Mouse (Mus musculus) neural tube, embryonic 12.5 days (tissue): Measurements from ENCODE around the gene Arl6. TPM values are rescaled to one million over a fixed set of nuclear protein-coding genes. Genes with fewer than 3 reads are reported as not detected.

Experiments used
- ATAC-seq: fragments of 200-750 bp; cut with Nextera tagmentation; 2 replicates; pipeline ENCODE4 v1.8.0; 2017; ENCODE audit warnings: low read depth, mild to moderate bottlenecking, moderate TSS enrichment, moderate library complexity; ENCODE audit not compliant: low FRiP score
- H3K27ac ChIP-seq: fragments of 300-500 bp; sonication (generic); 2 replicates; pipeline ENCODE4 v1.5.1; 2016
- H3K27me3 ChIP-seq: fragments of 300-500 bp; sonication (generic); replicated peaks from 2 replicates; pipeline ENCODE4 v1.6.1; 2016; ENCODE audit warnings: mild to moderate bottlenecking
- H3K36me3 ChIP-seq: fragments of 300-500 bp; sonication (generic); 2 replicates; pipeline ENCODE4 v1.6.1; 2016; ENCODE audit warnings: mild to moderate bottlenecking
- H3K4me1 ChIP-seq: fragments of 300-500 bp; sonication (generic); 2 replicates; pipeline ENCODE4 v1.6.1; 2016
- H3K4me2 ChIP-seq: fragments of 300-500 bp; sonication (generic); replicated peaks from 2 replicates; pipeline ENCODE4 v1.6.1; 2016; ENCODE audit warnings: mild to moderate bottlenecking
- H3K4me3 ChIP-seq: fragments of 300-500 bp; sonication (generic); 2 replicates; pipeline ENCODE4 v1.5.1; 2016
- H3K9ac ChIP-seq: fragments of 300-500 bp; sonication (generic); 2 replicates; pipeline ENCODE4 v1.6.1; 2016; ENCODE audit warnings: mild to moderate bottlenecking
- H3K9me3 ChIP-seq: fragments of 300-500 bp; sonication (generic); 2 replicates; pipeline ENCODE4 v1.6.1; 2016; ENCODE audit warnings: mild to moderate bottlenecking
- WGBS: fragments of 180-500 bp; shearing (Covaris S2); methylation state at CpG from one replicate; pipeline ENCODE4 v1.1.7; 2016; 5-methylcytosine and 5-hydroxymethylcytosine counted together
- polyA plus RNA-seq: library from polyadenylated mRNA; unstranded; fragments of >200 nt; fragmentation: Nextera tagmentation; extraction: Ambion mirVana; gene quantifications from 2 replicates; pipeline ENCODE4 v1.2.1, GENCODE M21; 2016

Arl6 gene
- polyA plus RNA-seq, result 41.7 and 42.3 TPM in 2 replicates

DNA sequence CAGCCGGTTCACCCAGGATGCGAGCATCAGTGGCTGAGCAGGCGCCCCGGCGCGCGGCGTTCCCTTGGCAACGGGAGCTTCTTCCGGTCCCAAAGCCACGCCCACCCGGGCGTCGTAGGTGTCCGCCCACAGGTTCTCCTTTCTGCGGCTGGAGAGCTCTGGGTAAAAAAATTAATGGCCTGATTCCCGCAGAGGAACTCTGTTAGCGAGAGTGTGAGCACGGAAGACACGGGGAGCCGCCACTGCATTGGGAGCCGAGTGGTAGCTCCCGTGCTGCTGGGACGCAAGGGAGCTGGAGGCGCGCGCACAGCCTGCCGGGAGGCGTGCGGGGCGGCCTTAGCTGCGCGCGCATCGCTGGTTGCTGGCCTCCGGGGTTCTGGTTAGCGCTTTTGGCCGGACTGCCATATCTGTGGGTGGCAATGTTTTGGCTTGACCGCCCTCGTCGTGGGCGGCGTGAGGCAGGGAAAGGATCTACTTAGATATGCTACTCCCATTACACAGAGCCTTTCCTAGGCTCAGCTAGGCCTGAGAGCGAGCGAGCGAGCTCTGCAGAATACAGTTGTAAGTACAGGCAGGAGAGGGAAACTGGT, at the start of gene Arl6:
TSS of gene Arl6 (minus strand) at position 290 of the 590 bp plus-strand sequence.
- H3K27ac ChIP-seq, result peak within 1 kb of the TSS; percentile 96
- peak within 1 kb of the TSS; percentile 65 for H3K4me3 ChIP-seq
- no peaks in the 10 kb centered on the region for H3K27me3 ChIP-seq
- H3K9me3 ChIP-seq, result no peaks in the 10 kb centered on the region
- H3K9ac ChIP-seq, result peak within 1 kb of the TSS; percentile 57
- WGBS, result under 1% methylated on average over 46 of the region's 46 CpGs
- H3K4me1 ChIP-seq, result no peaks in the 10 kb centered on the region
- H3K36me3 ChIP-seq, result no peaks in the 10 kb centered on the region
- ATAC-seq, result peak; percentile 97
- H3K4me2 ChIP-seq, result peak within 1 kb of the TSS; percentile 65

DNA sequence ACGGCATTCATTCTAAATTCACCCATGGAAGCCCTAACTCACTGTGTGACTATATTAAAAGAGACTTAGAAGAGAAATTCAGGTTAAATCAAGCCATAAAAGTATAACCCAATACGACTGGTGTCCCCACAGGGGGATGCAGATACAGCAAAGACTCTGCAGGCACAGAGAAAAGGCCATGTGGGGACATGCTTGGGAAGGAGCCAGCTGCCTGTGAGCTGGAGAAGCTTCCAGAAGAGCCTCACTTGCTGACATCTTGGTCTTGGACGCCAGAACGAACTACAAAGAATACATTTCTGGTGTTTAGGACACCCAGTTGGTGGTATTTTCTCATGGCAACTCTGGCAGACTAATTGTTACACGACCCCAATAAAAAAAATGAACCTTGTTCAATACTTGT, 45.9 kb upstream of the Arl6 start:
- Histone ChIP-seq H3K27me3 (no peaks in the 10 kb centered on the region), H3K4me2 (no peak overlapping the region), H3K4me3 (no peak overlapping the region), H3K9me3 (no peaks in the 10 kb centered on the region), H3K4me1 (no peaks in the 10 kb centered on the region), H3K36me3 (no peaks in the 10 kb centered on the region), H3K27ac (no peak overlapping the region), H3K9ac (no peak overlapping the region)
- no peak for ATAC-seq
- WGBS, result 76% methylated on average over 5 of the region's 5 CpGs

DNA sequence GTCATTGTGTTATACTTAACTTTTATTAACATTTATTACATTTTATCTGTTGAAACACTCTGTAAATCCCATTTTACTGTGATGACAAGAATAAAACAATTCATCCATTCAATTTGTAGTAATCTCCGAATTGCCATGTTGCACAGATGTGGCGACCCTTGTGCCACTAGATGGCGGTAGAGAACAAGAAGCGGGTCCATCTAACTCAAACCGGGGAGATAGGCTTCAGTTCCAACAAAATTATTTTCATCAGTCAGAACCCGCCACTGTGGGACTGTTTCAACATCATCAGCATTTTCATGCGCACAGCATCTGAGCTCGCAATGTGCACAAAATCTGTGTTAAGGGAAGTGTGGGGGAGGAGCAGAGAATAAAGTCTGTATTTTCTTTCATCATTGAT, 44.2 kb upstream of the Arl6 start:
- Histone ChIP-seq H3K4me3 (no peak overlapping the region), H3K4me2 (no peak overlapping the region), H3K27me3 (no peaks in the 10 kb centered on the region), H3K27ac (no peak overlapping the region), H3K9me3 (no peaks in the 10 kb centered on the region), H3K9ac (no peak overlapping the region), H3K4me1 (no peaks in the 10 kb centered on the region), H3K36me3 (no peaks in the 10 kb centered on the region)
- WGBS, result 6% methylated on average over 8 of the region's 8 CpGs
- ATAC-seq, result peak; percentile 85

DNA sequence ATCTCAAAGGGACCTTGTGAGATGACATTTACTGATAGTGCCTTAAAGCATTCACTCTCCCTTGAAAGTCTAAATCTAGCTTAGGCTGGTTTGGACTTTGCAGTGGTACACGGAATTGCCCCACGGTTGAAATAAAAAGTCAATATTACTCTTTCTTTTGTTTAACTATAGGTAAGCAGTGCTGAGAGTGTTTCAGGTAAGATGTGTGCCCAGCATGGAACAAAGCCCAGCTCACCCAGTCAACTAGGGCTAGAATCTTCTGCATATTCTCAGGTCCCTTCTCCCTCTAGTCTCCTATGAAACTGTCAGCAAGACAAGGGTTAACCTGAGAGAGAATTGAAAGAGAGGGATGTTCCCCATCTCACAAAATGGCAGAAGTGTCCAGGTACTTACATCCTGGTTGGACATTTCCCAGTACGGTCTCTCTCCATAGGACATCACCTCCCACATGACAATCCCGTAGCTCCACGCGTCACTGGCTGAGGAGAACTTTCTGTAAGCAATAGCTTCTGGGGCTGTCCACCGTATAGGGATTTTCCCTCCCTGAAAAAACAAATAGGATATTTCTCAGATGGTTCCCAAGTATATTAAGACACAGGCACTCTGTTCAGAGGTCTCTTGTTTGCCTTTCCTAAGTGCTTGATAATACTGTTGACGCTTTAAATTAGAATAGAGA, 43.2 kb upstream of the Arl6 start:
- no peaks in the 10 kb centered on the region for H3K36me3 ChIP-seq
- H3K27me3 ChIP-seq, result no peaks in the 10 kb centered on the region
- H3K4me3 ChIP-seq, result no peak overlapping the region
- no peak overlapping the region for H3K9ac ChIP-seq
- H3K4me1 ChIP-seq, result no peaks in the 10 kb centered on the region
- ATAC-seq, result no peak
- no peak overlapping the region for H3K27ac ChIP-seq
- WGBS, result 86% methylated on average over 8 of the region's 8 CpGs
- no peaks in the 10 kb centered on the region for H3K9me3 ChIP-seq
- H3K4me2 ChIP-seq, result no peak overlapping the region

DNA sequence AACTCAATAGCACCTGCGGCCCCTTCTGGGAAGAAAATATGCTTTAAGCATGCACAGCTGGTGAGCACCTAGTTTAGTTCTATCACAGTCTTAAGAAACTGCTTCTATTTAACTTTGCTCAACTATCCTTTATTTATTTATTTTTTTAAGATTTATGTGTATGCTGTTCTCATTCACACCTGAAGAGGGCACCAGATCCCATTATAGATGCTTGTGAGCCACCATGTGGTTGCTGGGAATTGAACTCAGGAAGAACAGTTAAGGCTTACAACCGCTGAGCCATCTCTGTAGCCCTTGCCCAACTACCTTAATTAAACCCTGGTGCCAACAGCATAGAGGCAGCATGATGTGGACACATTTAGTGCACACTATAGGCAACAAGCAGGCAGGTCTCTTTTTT, 27.7 kb upstream of the Arl6 start:
- Histone ChIP-seq H3K4me3 (no peak overlapping the region), H3K27ac (no peak overlapping the region), H3K4me1 (no peaks in the 10 kb centered on the region), H3K36me3 (no peaks in the 10 kb centered on the region), H3K27me3 (no peaks in the 10 kb centered on the region), H3K9ac (no peak overlapping the region), H3K4me2 (no peak overlapping the region), H3K9me3 (no peaks in the 10 kb centered on the region)
- ATAC-seq, result no peak
- 88% methylated on average over 2 of the region's 2 CpGs for WGBS

DNA sequence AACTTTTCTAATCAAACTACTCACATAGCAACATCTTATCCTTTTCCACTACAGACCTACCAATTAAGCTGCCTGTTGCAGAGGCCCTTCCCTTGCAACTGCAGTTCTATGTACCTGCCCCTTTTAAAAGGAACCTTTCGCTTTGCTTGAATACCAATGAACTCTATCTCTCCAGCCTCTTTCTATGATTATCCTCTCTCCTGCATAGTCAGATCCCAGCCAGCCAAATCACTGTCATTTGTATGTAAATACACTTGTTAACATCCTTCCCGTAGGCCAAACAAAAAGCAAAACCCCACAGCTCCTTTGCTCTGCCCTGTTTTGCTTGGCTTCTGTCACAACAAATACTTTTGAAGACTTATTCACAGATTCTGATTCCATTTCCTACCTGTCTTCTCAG, 4.6 kb upstream of the Arl6 start:
- no peak overlapping the region for H3K27ac ChIP-seq
- 46% methylated on average over 2 of the region's 2 CpGs for WGBS
- no peak overlapping the region for H3K4me2 ChIP-seq

DNA sequence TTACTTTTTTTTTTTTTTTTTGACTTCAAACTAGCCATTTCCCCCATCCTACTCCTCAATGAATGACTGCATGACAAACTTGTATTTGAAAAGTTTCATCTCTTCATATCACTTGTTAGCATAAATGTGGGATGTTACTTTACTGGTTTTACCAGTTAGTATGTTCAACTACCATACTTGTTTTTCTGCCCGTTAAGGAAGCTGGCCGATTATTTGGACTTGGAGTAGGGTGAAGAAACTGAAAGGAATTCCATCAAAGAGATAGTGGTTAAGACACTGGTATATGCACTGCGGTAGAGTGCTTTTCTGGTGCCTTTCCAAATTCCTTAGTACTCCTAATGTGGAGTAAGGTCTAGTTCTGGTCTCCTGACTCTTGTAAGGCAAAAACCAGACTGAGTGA, 794 bp upstream of the Arl6 start:
- Histone ChIP-seq H3K4me2 (no peak overlapping the region; the same call in 1 of the 2 replicates), H3K36me3 (no peaks in the 10 kb centered on the region), H3K9ac (no peak overlapping the region), H3K4me3 (no peak overlapping the region), H3K27me3 (no peaks in the 10 kb centered on the region), H3K9me3 (no peaks in the 10 kb centered on the region), H3K4me1 (no peaks in the 10 kb centered on the region), H3K27ac (no peak overlapping the region)
- WGBS, result 94% methylated on average over 3 of the region's 3 CpGs
- ATAC-seq, result no peak

More for the DNA sequence above, 4.6 kb upstream of the Arl6 start:
- Histone ChIP-seq H3K36me3 (no peaks in the 10 kb centered on the region), H3K9ac (no peak overlapping the region), H3K27me3 (no peaks in the 10 kb centered on the region), H3K9me3 (no peaks in the 10 kb centered on the region), H3K4me3 (no peak overlapping the region), H3K4me1 (no peaks in the 10 kb centered on the region)
- no peak for ATAC-seq

DNA sequence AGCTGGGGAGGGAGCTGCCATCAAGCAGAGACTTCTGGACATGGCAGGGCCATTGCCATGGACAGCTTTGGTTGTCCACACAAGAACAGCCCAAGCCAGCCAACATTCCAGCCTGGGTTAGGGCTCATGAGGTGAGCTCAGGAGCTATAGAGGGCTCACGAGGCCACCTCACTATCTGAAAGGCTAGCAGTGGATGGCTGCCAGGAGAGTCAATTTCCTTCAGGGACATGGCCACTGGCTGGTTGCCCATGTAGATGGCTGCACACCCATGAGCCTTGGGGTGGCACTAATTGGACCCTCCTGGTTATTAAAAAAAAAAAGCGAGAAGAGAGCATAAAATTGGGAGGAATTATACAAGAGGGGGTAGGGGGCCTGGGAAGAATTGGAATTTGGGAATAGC, 4.6 kb downstream of the Arl6 start:
- Histone ChIP-seq H3K4me3 (no peak overlapping the region), H3K9me3 (no peaks in the 10 kb centered on the region), H3K4me2 (no peak overlapping the region), H3K4me1 (no peaks in the 10 kb centered on the region), H3K36me3 (peaks cover 4% of the 10 kb centered on the region), H3K27me3 (no peaks in the 10 kb centered on the region), H3K9ac (no peak overlapping the region), H3K27ac (no peak overlapping the region)
- no peak for ATAC-seq
- 88% methylated on average over 2 of the region's 2 CpGs for WGBS

DNA sequence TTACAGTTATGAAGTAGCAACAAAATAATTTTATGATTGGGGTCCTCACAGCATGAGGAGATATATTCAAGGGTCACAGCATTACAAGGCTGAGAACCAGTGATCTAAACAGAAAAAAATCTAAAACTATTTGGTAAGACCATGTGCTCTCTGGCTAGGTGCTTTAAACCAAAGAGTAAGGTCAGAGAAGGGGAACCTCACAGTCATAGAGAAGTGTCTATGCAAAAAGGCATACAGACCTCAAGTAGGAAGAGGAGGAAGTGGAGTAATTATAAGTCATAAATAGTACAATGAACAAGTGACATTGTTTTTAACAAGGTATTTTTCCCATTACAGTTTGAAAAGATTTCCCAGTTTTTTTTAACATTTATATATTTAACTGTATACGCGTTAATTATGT, 17.6 kb downstream of the Arl6 start:
- no peaks in the 10 kb centered on the region for H3K36me3 ChIP-seq
- H3K4me3 ChIP-seq, result no peak overlapping the region
- ATAC-seq, result no peak
- WGBS, result 96% methylated on average over 2 of the region's 2 CpGs
- no peaks in the 10 kb centered on the region for H3K27me3 ChIP-seq
- no peak overlapping the region for H3K4me2 ChIP-seq
- H3K9me3 ChIP-seq, result no peaks in the 10 kb centered on the region
- no peaks in the 10 kb centered on the region for H3K4me1 ChIP-seq
- no peak overlapping the region for H3K27ac ChIP-seq
- H3K9ac ChIP-seq, result no peak overlapping the region

DNA sequence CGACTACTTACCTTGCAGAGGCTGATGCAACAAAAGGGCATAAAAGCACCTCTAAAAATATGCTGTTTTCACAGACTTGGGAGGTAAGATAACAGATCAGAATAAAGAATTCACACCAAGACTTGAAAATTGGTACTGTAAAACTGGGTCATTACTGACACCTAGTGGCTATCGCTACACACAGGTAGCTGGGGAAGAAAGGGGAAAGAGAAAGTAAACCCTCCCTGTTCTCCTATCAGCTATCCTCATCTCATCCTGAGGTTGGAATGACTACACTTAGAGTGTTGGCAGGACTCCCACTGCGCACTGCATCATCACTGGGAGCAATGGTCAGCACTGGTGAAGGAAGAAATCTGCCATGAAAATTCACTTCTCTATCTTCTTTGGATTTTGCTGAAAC, 22.0 kb downstream of the Arl6 start:
- ATAC-seq, result peak; percentile 71; the same call in 1 of the 2 replicates
- WGBS, result 38% methylated on average over 3 of the region's 3 CpGs

DNA sequence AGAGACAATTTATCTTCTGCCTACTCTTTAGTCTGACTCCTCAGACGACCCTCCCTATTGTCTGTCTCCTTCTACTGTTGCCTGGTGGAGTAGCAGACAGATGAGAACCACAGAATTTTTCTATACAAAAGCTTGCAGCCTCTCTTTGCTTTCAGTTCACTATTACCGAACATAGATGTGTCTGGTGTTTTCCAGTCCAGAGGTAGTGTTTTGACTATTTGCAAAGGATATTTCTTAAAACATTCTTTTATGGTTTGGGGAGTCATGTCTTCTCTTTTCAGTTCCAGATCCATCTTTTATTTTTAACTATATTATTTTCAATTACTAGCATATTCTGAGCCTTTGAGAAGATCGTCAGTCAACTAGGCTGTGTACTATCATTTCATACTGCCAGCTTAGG, 23.5 kb downstream of the Arl6 start:
- WGBS, result 71% methylated on average over 3 of the region's 3 CpGs
- no peak for ATAC-seq

More for the DNA sequence above, 22.0 kb downstream of the Arl6 start:
- no peak overlapping the region for H3K4me3 ChIP-seq
- H3K4me1 ChIP-seq, result no peaks in the 10 kb centered on the region
- H3K9ac ChIP-seq, result no peak overlapping the region
- no peak overlapping the region for H3K27ac ChIP-seq
- H3K27me3 ChIP-seq, result no peaks in the 10 kb centered on the region
- H3K9me3 ChIP-seq, result no peaks in the 10 kb centered on the region
- H3K36me3 ChIP-seq, result no peaks in the 10 kb centered on the region
- H3K4me2 ChIP-seq, result no peak overlapping the region

DNA sequence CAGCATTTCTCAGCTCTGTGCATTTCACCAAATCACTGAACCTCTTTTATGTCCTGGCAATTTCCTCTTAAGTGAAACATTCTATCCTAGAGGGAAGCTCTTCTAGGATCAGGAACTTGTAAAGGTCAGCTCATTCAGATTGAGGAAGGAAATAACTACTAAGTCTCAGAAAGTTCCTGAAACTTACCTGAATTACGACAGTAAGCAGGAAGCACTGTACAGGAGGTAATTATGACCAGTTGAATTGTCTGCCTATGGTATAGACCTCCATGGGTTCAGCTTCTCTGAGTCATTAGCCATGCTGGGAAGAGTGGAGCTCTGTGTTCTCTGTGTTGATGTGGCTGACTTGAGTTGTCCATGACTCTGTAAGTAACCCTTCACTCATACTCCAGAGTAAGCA, 28.4 kb downstream of the Arl6 start:
- Histone ChIP-seq H3K4me2 (no peak overlapping the region), H3K9ac (no peak overlapping the region), H3K9me3 (no peaks in the 10 kb centered on the region), H3K4me1 (no peaks in the 10 kb centered on the region), H3K27ac (no peak overlapping the region), H3K36me3 (peaks cover 5% of the 10 kb centered on the region; the same call in 1 of the 2 replicates), H3K27me3 (no peaks in the 10 kb centered on the region), H3K4me3 (no peak overlapping the region)
- no peak for ATAC-seq
- 88% methylated on average over 1 of the region's 1 CpGs for WGBS

More for the DNA sequence above, 23.5 kb downstream of the Arl6 start:
- H3K9ac ChIP-seq, result no peak overlapping the region
- no peaks in the 10 kb centered on the region for H3K27me3 ChIP-seq
- no peak overlapping the region for H3K4me2 ChIP-seq
- no peak overlapping the region for H3K27ac ChIP-seq
- H3K4me3 ChIP-seq, result no peak overlapping the region
- no peaks in the 10 kb centered on the region for H3K9me3 ChIP-seq
- peaks cover 5% of the 10 kb centered on the region; the same call in 1 of the 2 replicates for H3K36me3 ChIP-seq
- no peaks in the 10 kb centered on the region for H3K4me1 ChIP-seq
